15 mouse cellular contexts compared by ENCODE assay signal in the genomic region with DNA sequence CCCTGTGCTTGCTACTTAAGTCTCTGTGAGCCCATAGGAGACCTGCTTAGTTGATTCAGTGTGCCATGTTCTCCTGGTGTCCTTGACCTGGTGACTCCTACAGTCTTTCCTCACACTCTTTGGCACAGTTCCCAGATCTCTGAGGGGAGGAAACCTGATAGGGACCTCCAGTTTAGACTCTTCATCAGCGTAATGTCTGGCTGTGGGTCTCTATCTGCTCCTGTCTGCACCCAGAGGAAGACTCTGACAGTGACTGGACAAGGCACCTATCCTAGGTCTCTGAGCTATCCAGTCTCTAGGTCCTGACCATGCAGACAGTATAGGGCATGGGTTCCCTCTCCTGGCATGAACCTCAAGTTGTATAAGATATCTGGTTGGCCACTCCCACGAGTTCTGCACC.
DNase-seq lines count a peak whose midpoint lies in the region; ATAC-seq and TF ChIP-seq lines count a peak whose summit lies in the region.
"Had no signal": no experiment of that assay in that cellular context is flagged by ENCODE, and none has a peak within 500 bp of the region (broad histone marks: within the 10 kb centered on the region; RNA-seq: fewer than 3 reads in every experiment).

No protein-coding gene starts in this region.

- H3K79me2 ChIP-seq in heart, adult 2 months (replicated peaks; ENCODE audit: control insufficient read depth, insufficient read depth, low read length) = no peaks in the 10 kb centered on the region

- H3K9ac ChIP-seq in heart, adult 2 months (ENCODE audit: low read depth, low read length) = no peak overlapping the region
- no peak overlapping the region for H3K9ac ChIP-seq in kidney, postnatal 0 days (ENCODE audit: low read depth, low read length)
- H3K9ac ChIP-seq: limb, embryonic 12.5 days; midbrain, embryonic 15.5 days; neural tube, embryonic 12.5 days had no signal

- no peak overlapping the region for H3K27ac ChIP-seq in heart, embryonic 10.5 days
- no peak overlapping the region for H3K27ac ChIP-seq in heart, adult 2 months
- H3K27ac ChIP-seq in kidney, postnatal 0 days = no peak overlapping the region
- H3K27ac ChIP-seq: limb, embryonic 12.5 days; midbrain, embryonic 15.5 days; neural tube, embryonic 12.5 days had no signal

- 36% methylated on average over 2 of the region's 2 CpGs for WGBS in heart, embryonic 10.5 days
- WGBS in heart, adult 2 months = 52% methylated on average over 2 of the region's 2 CpGs
- 51% methylated on average over 2 of the region's 2 CpGs for WGBS in kidney, postnatal 0 days

- intact Hi-C loops in heart, adult 2 months (cut with DNase I) = no loop called here

- no peak; the same call in 1 of the 2 replicates for ATAC-seq in kidney, postnatal 0 days (replicated peaks; ENCODE audit: low FRiP score, low read depth)
- ATAC-seq in common myeloid progenitor, adult 5-6 weeks (replicated peaks; ENCODE audit: low read depth, poor library complexity, severe bottlenecking) = peak; percentile 41
- peak; percentile 62 for ATAC-seq in megakaryocyte-erythroid progenitor cell, adult 5-6 weeks (replicated peaks; ENCODE audit: low FRiP score, low TSS enrichment, poor library complexity, severe bottlenecking)
- ATAC-seq: CD4-positive, CD25-positive, alpha-beta regulatory T cell, adult 4 months; midbrain, embryonic 15.5 days had no signal

- no peak overlapping the region for H3K4me2 ChIP-seq in kidney, postnatal 0 days (ENCODE audit: low read length)
- H3K4me2 ChIP-seq: limb, embryonic 12.5 days; midbrain, embryonic 15.5 days; neural tube, embryonic 12.5 days had no signal

- TF ChIP-seq EP300 in heart, adult 2 months (IDR thresholded peaks at IDR 0.05; ENCODE audit: insufficient read depth, low read depth, low read length) = no peak

- H3K36me3 ChIP-seq in heart, embryonic 10.5 days = no peaks in the 10 kb centered on the region
- peaks cover 23% of the 10 kb centered on the region for H3K36me3 ChIP-seq in heart, adult 2 months (ENCODE audit: control insufficient read depth, insufficient read depth, low read length)
- H3K36me3 ChIP-seq in kidney, postnatal 0 days (ENCODE audit: insufficient read depth, low read length) = no peaks in the 10 kb centered on the region
- H3K36me3 ChIP-seq: limb, embryonic 12.5 days; midbrain, embryonic 15.5 days; neural tube, embryonic 12.5 days had no signal

- no peaks in the 10 kb centered on the region for H3K27me3 ChIP-seq in heart, embryonic 10.5 days (ENCODE audit: insufficient read depth, poor library complexity, severe bottlenecking)
- H3K27me3 ChIP-seq in heart, adult 2 months (ENCODE audit: control insufficient read depth, insufficient read depth, low read length) = no peaks in the 10 kb centered on the region
- H3K27me3 ChIP-seq in kidney, postnatal 0 days (ENCODE audit: insufficient read depth, low read length) = no peaks in the 10 kb centered on the region
- H3K27me3 ChIP-seq: limb, embryonic 12.5 days; midbrain, embryonic 15.5 days; neural tube, embryonic 12.5 days had no signal

- no peak for TF ChIP-seq POLR2A in heart, adult 2 months (IDR thresholded peaks at IDR 0.05; ENCODE audit: insufficient read depth, low read depth, low read length)

- no peak overlapping the region for H3K4me3 ChIP-seq in heart, embryonic 10.5 days
- no peak overlapping the region for H3K4me3 ChIP-seq in heart, adult 2 months
- H3K4me3 ChIP-seq in kidney, postnatal 0 days (replicated peaks; ENCODE audit: low read depth, low read length) = no peak overlapping the region
- H3K4me3 ChIP-seq: limb, embryonic 12.5 days; midbrain, embryonic 15.5 days; neural tube, embryonic 12.5 days had no signal

- H3K4me1 ChIP-seq in heart, embryonic 10.5 days = peaks cover 26% of the 10 kb centered on the region
- peaks cover 29% of the 10 kb centered on the region for H3K4me1 ChIP-seq in heart, adult 2 months (ENCODE audit: control insufficient read depth, insufficient read depth, low read length)
- H3K4me1 ChIP-seq in kidney, postnatal 0 days (replicated peaks; ENCODE audit: insufficient read depth, low read length) = no peaks in the 10 kb centered on the region
- H3K4me1 ChIP-seq: midbrain, embryonic 15.5 days; neural tube, embryonic 12.5 days had no signal

- H3K9me3 ChIP-seq in heart, embryonic 10.5 days = no peaks in the 10 kb centered on the region
- no peaks in the 10 kb centered on the region for H3K9me3 ChIP-seq in kidney, postnatal 0 days (replicated peaks; ENCODE audit: low read length)
- H3K9me3 ChIP-seq: limb, embryonic 12.5 days; midbrain, embryonic 15.5 days; neural tube, embryonic 12.5 days had no signal

- no peak for TF ChIP-seq CTCF in heart, adult 2 months (IDR thresholded peaks at IDR 0.05)
- TF ChIP-seq CTCF in kidney, postnatal 0 days (IDR thresholded peaks at IDR 0.05; ENCODE audit: low read depth) = no peak

- peak; percentile 80 for DNase-seq in heart, embryonic 10.5 days (ENCODE audit: low spot score)
- no peak for DNase-seq in heart, adult 2 months
- DNase-seq in kidney, postnatal 0 days (ENCODE audit: low spot score) = peak; percentile 24
- DNase-seq in kidney, adult 18-20 months = no peak
- no peak for DNase-seq in adipocyte (ENCODE audit: low spot score)
- DNase-seq: cerebellum, adult 11 months; lung, postnatal 14 days; retina, postnatal 1 day; thymus, adult 2 months had no signal

Comparison
In these comparisons a context has a peak if more than half of its experiments do, and no peak if none do; other contexts are left out.
1. DNase-seq: peak in heart, embryonic 10.5 days (single experiment) and kidney, postnatal 0 days (single experiment); none in heart, adult 2 months (0 of 2), kidney, adult 18-20 months (single experiment) and adipocyte (single experiment).